In the genomic region with DNA sequence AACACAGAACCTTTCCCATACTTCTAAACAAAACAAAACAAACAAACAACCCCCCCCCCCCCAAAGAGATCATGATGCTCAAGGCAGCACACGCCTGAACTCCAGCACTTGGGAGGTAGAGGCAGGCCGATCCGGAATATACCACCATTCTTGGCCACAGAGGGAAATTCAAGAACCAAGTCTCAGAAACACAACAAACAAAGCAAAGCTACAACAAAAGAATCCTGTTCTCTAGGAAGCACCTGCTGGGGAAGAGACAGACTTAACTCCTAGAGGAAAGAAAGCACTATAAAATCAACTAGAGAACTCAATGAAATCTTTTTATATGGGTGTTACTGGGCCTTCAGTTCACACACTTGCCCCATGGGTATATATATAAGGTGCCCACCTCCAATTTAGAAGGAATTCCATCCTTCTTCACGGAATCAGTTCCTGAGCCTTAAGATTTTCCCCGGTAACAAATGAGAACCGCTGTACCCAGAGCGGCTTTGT, we compare ENCODE assay signal across 8 mouse cellular contexts.
A peak's percentile ranks its signal among the peaks of the same experiment; 100 is the strongest.
DNase-seq lines count a peak whose midpoint lies in the region; ATAC-seq lines count a peak whose summit lies in the region.

No protein-coding gene starts in this region.

- H3K27ac ChIP-seq in heart, embryonic 15.5 days: peak overlapping the region; percentile 95
- H3K27ac ChIP-seq in brown adipose tissue, adult 24 weeks (replicated peaks; ENCODE audit: low read depth, low read length): no peak overlapping the region; the same call in 1 of the 2 replicates
- H3K27ac ChIP-seq in hindbrain, embryonic 15.5 days (replicated peaks): peak overlapping the region; percentile 90
- H3K27ac ChIP-seq in midbrain, embryonic 16.5 days (ENCODE audit: low read length): peak overlapping the region; percentile 90

- peak overlapping the region; percentile 71 for H3K4me3 ChIP-seq in heart, embryonic 15.5 days
- peak overlapping the region; percentile 65 for H3K4me3 ChIP-seq in brown adipose tissue, adult 24 weeks (ENCODE audit: insufficient read depth, low read depth, low read length)
- peak overlapping the region; percentile 49 for H3K4me3 ChIP-seq in hindbrain, embryonic 15.5 days
- peak overlapping the region; percentile 62 for H3K4me3 ChIP-seq in midbrain, embryonic 16.5 days (ENCODE audit: low read depth, low read length)

- H3K9me3 ChIP-seq in heart, embryonic 15.5 days (replicated peaks): no peaks in the 10 kb centered on the region
- H3K9me3 ChIP-seq in hindbrain, embryonic 15.5 days: no peaks in the 10 kb centered on the region
- H3K9me3 ChIP-seq in midbrain, embryonic 16.5 days (replicated peaks; ENCODE audit: control insufficient read depth, low read length, poor library complexity, severe bottlenecking): no peaks in the 10 kb centered on the region

- peak overlapping the region; percentile 96 for H3K4me2 ChIP-seq in heart, embryonic 15.5 days
- peak overlapping the region; percentile 84 for H3K4me2 ChIP-seq in hindbrain, embryonic 15.5 days
- H3K4me2 ChIP-seq in midbrain, embryonic 16.5 days (ENCODE audit: low read length): peak overlapping the region; percentile 75

- 58% methylated on average over 7 of the region's 7 CpGs for WGBS in heart, embryonic 15.5 days
- 7% methylated on average over 7 of the region's 7 CpGs for WGBS in hindbrain, embryonic 15.5 days
- WGBS in midbrain, embryonic 16.5 days: 8% methylated on average over 7 of the region's 7 CpGs

- H3K4me1 ChIP-seq in heart, embryonic 15.5 days (replicated peaks): peaks cover 29% of the 10 kb centered on the region
- H3K4me1 ChIP-seq in brown adipose tissue, adult 24 weeks (ENCODE audit: control insufficient read depth, insufficient read depth, insufficient read length, low read length): peaks cover 15% of the 10 kb centered on the region
- peaks cover 49% of the 10 kb centered on the region for H3K4me1 ChIP-seq in hindbrain, embryonic 15.5 days (replicated peaks)
- peaks cover 33% of the 10 kb centered on the region for H3K4me1 ChIP-seq in midbrain, embryonic 16.5 days (ENCODE audit: control insufficient read depth, insufficient read depth, low read length)

- 0 out of 2 replicates have a peak overlapping the region, but pooled peaks have one; percentile 82 for H3K9ac ChIP-seq in heart, embryonic 15.5 days
- H3K9ac ChIP-seq in hindbrain, embryonic 15.5 days: peak overlapping the region; percentile 75; the same call in 1 of the 2 replicates
- H3K9ac ChIP-seq in midbrain, embryonic 16.5 days (ENCODE audit: low read depth, low read length): peak overlapping the region; percentile 83; the same call in 1 of the 2 replicates

- H3K36me3 ChIP-seq in heart, embryonic 15.5 days: no peaks in the 10 kb centered on the region
- no peaks in the 10 kb centered on the region for H3K36me3 ChIP-seq in hindbrain, embryonic 15.5 days
- H3K36me3 ChIP-seq in midbrain, embryonic 16.5 days (ENCODE audit: control insufficient read depth, insufficient read depth, low read length): no peaks in the 10 kb centered on the region

- no peaks in the 10 kb centered on the region for H3K27me3 ChIP-seq in heart, embryonic 15.5 days
- no peaks in the 10 kb centered on the region for H3K27me3 ChIP-seq in hindbrain, embryonic 15.5 days
- H3K27me3 ChIP-seq in midbrain, embryonic 16.5 days (ENCODE audit: control insufficient read depth, insufficient read depth, low read depth, low read length): no peaks in the 10 kb centered on the region

- no peak for ATAC-seq in heart, embryonic 15.5 days (replicated peaks; ENCODE audit: insufficient number of reproducible peaks, insufficient read depth, low FRiP score, low read depth)
- ATAC-seq in hindbrain, embryonic 15.5 days (ENCODE audit: low FRiP score, low read depth): no peak
- no peak for ATAC-seq in midbrain, embryonic 16.5 days

- DNase-seq in heart, postnatal 25 days (ENCODE audit: low spot score): no peak
- DNase-seq in frontal cortex, adult 2 months (ENCODE audit: extremely low spot score in 1 of 2, low spot score in 1 of 2): no peak
- no peak for DNase-seq in B cell, adult 2 months
- DNase-seq in lung, postnatal 10 days: no peak

- intact Hi-C loops in heart, postnatal 25 days (cut with DNase I): loop anchor here (2.0 to 5.0 kb wide), 3 partner anchors 72 to 203 kb away; partner anchors contain the start of gene Spred1
